Mouse (Mus musculus) mouse embryonic stem cell (cell line): ENCODE measurements around the gene 6330409D20Rik.

Experiments
- in situ Hi-C, 2 experiments: fragments of 300-500 bp; cut with MboI; formaldehyde crosslinking; loops; 1 replicate in 1 of 2; 3 replicates in 1 of 2; pipeline ENCODE4 v1.14.3; 2019 to 2020; ENCODE audit warnings: low sequenced_read_pairs in 2 of 2, low pct_unique_long_range_greater_than_20kb in 1 of 2, mixed read lengths in 1 of 2; ENCODE audit not compliant: unreplicated experiment in 1 of 2

Gene 6330409D20Rik

DNA sequence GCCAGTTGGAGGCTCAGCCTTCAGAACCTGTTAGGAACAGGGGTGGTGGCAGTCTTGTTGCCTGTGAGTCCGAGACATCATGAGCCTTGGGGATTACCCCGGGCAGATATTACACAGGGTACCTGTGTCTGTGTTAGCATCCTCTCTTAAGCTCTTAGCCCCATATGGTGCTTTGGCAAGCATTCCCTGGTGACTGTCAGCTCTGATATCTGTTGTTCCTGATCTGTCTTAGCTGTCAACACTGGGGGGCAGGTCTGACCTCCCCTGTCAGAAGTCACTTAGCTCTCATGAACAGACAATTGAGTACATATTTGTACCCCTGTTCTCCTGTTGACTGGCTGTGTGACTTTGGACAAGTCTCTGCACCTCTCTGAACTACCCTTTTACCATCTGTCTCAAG is 18.2 kb upstream of the 6330409D20Rik start:
- in situ Hi-C loops = loop anchor here (5.0 kb wide), 1 partner anchor 47 kb away; the partner anchor contains the start of gene Cdk9 (in 2 of the 2)

DNA sequence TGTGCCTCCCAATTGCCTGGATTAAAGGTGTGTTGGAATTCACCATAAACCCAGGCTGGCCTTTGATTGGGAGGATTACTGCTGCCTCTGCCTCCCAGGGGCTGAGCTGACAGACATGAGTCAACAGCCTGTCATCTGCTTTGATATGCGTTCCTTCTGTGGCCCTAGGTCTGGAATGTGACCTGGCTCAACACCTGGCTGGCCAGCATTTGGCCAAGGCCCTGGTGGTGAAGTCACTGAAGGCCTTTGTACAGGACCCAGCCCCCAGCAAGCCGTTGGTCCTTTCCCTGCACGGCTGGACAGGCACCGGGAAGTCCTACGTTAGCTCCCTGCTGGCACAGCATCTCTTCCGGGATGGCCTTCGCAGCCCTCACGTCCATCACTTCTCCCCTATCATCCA is 17.7 kb upstream of the 6330409D20Rik start:
- in situ Hi-C loops = loop anchor here (5.0 kb wide), 1 partner anchor 46 kb away; the partner anchor contains the start of gene Cdk9 (in 2 of the 2)

DNA sequence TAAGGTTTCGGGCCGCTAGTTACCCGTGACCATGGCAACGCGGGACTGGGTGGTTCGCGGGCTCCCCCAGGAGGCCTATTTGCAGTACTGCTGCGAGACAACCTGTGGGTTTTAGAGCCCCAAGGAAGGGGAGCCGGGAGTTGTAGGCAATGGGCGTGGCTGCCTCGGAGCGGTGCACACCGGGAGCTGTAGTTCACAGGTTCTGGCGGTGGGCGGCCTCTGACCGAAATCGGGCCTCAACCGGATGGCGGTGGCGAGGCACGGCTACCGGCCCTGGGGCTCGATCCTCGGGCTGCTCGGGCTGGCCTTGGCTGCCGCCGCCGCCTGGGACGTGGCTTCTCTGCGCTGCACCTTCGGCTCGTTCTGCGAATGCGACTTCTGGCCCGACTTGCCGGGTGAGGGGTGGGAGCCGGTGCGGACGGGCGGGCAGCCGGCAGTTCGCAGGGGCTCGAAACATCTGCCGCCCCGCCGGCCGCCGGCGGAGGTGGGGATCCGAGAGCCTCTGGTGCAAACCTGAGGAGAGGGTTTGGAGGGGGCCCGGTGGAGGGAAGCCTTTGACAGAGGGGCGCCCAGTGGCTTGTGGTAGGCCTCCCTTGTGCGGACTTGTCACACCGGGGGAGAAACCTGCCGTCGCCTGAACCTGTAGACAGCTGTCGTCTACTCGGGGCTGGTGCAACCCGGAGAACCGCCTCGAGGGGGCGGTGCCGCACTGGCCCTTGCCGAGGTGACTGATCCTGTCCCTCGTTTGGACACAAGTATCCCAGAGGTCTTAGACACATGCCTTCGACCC is 16.4 kb upstream of the 6330409D20Rik start, which contains the start of gene Tor2a:
TSS of gene Tor2a (plus strand) at position 179 of the 790 bp plus-strand sequence.
- in situ Hi-C loops = loop anchor here (5.0 kb wide), 1 partner anchor 45 kb away; the partner anchor contains the start of gene Cdk9 (in 2 of the 2)

DNA sequence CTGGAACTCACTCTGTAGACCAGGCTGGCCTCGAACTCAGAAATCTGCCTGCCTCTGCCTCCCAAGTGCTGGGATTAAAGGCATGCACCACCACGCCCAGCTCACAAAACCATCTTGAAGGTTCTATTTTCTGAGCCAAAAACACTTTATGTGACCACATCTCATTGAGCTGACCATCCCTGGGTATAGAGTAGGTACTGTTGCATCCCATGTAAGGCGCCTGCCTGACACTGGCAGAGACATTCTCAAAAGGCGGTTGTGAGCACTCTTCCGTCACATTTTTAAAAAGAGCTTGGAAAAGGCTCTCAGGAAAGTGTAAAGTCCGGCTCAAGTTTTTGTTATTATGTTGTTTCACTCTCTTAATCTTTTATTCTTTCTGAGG is 15.8 kb upstream of the 6330409D20Rik start:
- in situ Hi-C loops = loop anchor here (5.0 kb wide), 1 partner anchor 44 kb away; the partner anchor contains the start of gene Cdk9 (in 2 of the 2)

GRCm38 (mm10) chr2:32752181-32752580 is 11.4 kb upstream of the 6330409D20Rik start:
- in situ Hi-C loops = no loop called here

GRCm38 (mm10) chr2:32751665-32752033 is 10.8 kb upstream of the 6330409D20Rik start:
- in situ Hi-C loops = no loop called here

GRCm38 (mm10) chr2:32750887-32751664 is 10.3 kb upstream of the 6330409D20Rik start:
- in situ Hi-C loops = no loop called here

DNA sequence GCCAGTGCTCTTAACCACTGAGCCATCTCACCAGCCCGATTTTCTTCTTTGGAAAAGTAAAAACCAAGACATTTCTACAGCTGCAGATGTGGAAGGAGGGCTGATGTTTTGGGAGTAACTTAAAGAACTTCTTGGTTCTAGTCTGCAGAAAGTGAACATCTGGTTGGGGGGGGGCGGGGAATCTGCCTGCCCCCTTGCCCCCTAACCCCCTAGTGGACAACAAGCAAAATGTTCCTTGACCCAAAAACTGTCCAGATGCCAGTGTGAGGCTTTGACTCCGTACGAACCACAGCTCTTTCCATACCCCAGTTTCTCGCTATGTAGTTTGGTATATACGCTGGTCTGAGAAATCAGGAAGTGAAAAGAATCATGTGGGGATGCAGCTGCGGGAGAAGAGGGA is 9.4 kb upstream of the 6330409D20Rik start:
- in situ Hi-C loops = no loop called here

GRCm38 (mm10) chr2:32749082-32749481 is 8.3 kb upstream of the 6330409D20Rik start:
- in situ Hi-C loops = no loop called here

GRCm38 (mm10) chr2:32744272-32744982 is 3.6 kb upstream of the 6330409D20Rik start:
- in situ Hi-C loops = no loop called here

GRCm38 (mm10) chr2:32742173-32742531 is 1.3 kb upstream of the 6330409D20Rik start:
- in situ Hi-C loops = no loop called here

DNA sequence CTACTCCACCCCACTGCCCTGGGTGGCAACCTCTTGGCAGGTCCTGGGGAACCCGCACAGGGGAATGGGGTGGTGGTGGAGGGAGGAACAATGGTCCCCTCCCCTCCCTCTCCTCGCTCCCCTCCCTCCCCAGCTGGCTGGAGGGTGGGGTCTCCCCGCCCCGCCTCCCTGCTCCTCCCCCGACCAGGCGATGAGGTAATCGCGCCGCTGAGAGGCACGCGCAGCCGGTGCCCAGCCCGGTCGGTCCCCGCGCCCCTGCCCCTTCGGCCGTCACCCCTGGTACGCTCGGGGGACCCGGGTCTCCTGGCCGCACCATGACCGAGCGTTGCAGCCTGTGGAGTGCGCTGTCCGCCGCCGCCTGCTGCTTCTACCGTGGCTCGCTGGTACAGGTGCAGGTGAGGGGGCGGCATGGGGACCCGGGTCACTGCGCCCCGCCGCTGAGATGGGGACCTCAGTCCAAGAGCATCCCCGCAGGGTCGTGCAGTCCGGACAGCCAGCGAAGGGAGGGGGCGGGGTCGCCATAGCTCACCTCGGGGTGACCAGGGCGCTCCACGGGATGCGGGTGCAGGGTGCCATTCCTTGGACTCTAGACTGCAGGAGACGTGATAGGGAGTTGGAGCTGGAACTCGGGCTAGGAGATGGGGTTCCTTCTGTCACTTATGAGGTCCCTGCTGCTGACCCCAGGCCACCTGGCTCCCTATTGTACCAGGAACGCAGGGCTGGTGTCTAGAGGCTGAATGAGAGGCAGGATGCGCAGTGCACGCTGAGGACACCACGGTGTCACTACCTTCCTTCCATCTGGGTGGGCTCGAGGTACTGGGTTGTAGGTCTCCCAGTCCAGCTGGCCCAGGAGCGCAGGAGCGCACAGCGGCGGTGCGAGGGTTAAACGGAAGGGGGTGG is 707 bp upstream of the 6330409D20Rik start:
- in situ Hi-C loops = no loop called here

DNA sequence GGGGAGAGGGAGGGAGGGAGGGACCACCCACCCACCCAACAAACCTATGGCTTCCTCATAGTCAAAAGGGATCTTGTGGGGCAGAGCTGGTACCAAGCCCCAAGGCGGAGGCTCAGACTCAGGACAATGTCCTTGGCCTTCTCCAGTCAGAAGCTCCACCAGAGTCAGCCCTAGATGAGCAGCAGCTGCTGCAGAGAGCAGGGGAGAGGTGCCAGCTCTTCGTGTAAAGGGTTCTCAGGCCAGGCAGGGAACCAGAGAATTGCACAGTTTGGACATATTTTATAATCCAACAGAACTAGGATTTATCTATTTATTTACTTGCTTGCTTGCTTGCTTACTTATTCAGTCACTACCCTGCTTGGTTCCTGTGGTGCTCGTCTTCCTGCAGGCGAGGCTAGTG is 1.5 kb downstream of the 6330409D20Rik start:
- in situ Hi-C loops = no loop called here

DNA sequence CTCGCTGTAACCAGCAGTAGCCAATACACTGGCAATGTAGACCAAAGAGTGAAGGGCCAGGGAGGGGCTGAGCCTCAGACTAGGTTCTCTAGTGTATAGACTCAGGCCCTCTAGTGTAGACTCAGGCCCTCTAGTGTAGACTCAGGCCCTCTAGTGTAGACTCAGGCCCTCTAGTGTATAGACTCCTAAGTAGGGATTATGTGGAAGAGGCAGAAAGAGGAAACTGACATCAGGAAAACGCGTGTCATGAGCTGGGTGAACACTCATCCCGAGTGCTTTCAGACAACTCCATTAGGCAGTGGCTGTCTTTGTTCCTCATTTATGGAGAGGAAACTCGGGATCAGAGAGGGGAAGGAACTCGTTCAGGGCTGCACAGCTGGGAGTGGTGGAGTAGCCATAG is 3.8 kb downstream of the 6330409D20Rik start:
- in situ Hi-C loops = no loop called here

DNA sequence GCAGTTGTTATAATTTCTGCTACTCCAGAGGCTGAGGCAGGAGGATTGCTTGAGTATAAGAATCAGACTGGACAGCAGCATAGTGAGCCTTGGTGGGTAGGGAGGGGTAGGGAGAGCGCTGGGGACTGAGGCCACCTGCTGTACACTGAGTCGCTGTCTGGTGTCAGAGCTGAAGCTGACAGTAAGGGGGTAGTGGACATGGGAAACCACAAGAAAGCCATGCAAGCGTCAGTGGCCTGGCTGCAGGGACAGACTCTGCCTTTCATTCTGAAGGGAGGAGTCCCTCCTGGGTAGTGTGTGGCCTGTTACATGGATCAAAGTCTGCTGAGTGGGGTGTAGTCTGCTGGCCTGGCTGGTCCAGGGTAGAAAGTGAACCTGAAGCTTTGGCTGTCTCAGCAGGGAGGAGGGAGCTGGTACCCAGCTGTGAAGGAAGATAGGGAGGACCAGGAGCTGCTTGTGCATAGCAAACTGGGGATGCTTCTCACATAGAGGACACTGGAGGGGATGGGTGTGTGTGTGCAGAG is 4.4 kb downstream of the 6330409D20Rik start:
- in situ Hi-C loops = no loop called here

DNA sequence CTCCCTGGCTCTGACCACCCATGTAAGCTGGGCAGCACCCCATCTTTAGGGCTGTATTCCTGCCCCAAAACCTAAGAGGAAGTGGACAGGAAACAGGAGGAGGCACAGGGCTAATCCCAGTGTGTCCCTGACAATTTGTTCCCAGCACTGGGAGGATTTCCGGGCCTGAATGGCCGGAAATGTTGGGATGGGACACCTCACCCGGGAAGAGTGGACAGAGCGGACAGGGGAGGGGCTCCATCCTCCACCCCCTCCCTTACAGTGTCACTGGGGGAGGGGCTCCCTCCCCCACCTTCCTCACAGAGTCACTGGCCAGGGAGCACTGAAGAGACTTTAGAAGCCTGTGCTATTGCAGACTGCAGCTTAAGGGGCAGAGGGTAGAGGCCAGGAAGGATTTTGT is 5.9 kb downstream of the 6330409D20Rik start:
- in situ Hi-C loops = no loop called here

DNA sequence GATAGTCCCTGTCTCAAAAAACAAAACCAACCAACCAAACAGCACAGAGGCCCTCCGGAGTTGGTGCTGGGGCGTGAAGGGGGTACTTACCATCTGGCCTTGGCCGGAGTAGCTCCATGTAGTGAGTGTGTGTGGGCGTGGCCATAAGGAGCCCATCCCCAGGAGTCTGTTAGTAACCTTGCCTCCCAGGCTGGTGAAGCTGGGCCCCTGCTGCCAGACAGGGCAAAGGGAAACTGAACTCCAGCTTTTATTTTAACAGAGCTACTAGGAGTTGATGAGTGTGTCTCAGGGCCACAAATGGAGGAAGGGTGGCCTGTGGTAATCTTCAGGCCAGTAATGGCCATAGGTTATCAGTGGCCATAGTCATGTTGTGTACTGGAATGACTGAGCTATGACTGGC is 6.3 kb downstream of the 6330409D20Rik start:
- in situ Hi-C loops = no loop called here

DNA sequence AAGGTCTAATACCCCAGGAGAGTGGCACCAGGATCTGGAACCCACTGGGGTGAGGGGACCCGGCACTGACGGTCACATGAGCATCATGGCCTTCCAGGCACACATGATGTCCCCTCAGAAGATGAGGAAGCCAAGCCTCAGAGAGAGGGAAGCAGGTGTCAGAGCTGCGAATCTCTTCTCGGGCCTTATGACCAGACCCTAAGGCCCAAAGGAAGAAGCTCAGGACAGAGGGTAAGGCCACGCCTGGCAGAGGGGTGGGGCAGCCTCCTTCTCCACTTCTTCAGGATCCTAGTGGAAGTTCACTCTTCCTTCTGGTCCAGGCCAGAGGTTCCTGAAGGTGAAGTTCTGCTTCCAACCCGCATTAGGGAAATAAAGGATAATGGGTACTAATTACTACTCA is 8.1 kb downstream of the 6330409D20Rik start:
- in situ Hi-C loops = no loop called here
